Mouse (Mus musculus): ENCODE measurements at regions not wholly inside any gene's neighbourhood (a gene's known extent, or its start where the extent isn't known, plus 50 kb on each side); places are given as distances from the start of the nearest gene placed in this dataset.
A peak's percentile ranks its signal among the peaks of the same experiment; 100 is the strongest.

GRCm38 (mm10) chr7:123059718-123060337 lies 63.9 kb upstream of the Tnrc6a start:
- no peak for DNase-seq (ENCODE audit: low read depth)

- DNase-seq (ENCODE audit: low read depth) = no peak
Observed at GRCm38 (mm10) chr7:123063264-123064011, 60.2 kb upstream of the Tnrc6a start.

- no peak for DNase-seq (ENCODE audit: low read depth)
Observed at GRCm38 (mm10) chr7:123065951-123066351, 57.7 kb upstream of the Tnrc6a start.

- peak; percentile 35 for DNase-seq (ENCODE audit: low read depth)
Observed at GRCm38 (mm10) chr7:123067396-123067795, 56.3 kb upstream of the Tnrc6a start.

- no peak for DNase-seq (ENCODE audit: low read depth)
Observed at GRCm38 (mm10) chr7:123068241-123068640, 55.4 kb upstream of the Tnrc6a start.

- DNase-seq (ENCODE audit: low read depth) = no peak
Observed at GRCm38 (mm10) chr7:123068715-123069273, 54.9 kb upstream of the Tnrc6a start.

GRCm38 (mm10) chr7:123069280-123069679 lies 54.4 kb upstream of the Tnrc6a start:
- DNase-seq (ENCODE audit: low read depth) = no peak

- DNase-seq (ENCODE audit: low read depth) = no peak
Observed at GRCm38 (mm10) chr7:123070861-123071260, 52.8 kb upstream of the Tnrc6a start.
